Mouse (Mus musculus): ENCODE measurements around the gene Atp6v0c. TPM values are rescaled to one million over a fixed set of nuclear protein-coding genes. Genes with fewer than 3 reads are reported as not detected.

Gene Atp6v0c
- total and polyA plus RNA-seq, 3 experiments, result 58.4 to 515 (median 125) TPM

- no peak overlapping the region for H3K27ac ChIP-seq (ENCODE audit: control insufficient read depth, low read depth, low read length)
- H3K79me2 ChIP-seq (ENCODE audit: control insufficient read depth, insufficient read depth, low read length, poor library complexity), result peaks cover 33% of the 10 kb centered on the region
- H3K36me3 ChIP-seq (ENCODE audit: control insufficient read depth in 1 of 2, insufficient read depth in 2 of 2, low read length in 2 of 2), result peaks cover 4 to 12% of the 10 kb centered on the region in 2 experiments
- DNase-seq (ENCODE audit: low read depth, low spot score), result no peak
- H3K4me3 ChIP-seq (ENCODE audit: control insufficient read depth in 1 of 2, insufficient read depth in 1 of 2, low read depth in 2 of 2, low read length in 2 of 2), result no peak overlapping the region
- no peak overlapping the region for H3K9ac ChIP-seq (ENCODE audit: control insufficient read depth, low read depth, low read length, poor library complexity, severe bottlenecking)
- peaks cover 2 to 19% of the 10 kb centered on the region in 2 experiments; a peak in 3 of 4 replicates for H3K4me1 ChIP-seq (ENCODE audit: control insufficient read depth in 1 of 2, insufficient read depth in 2 of 2, low read length in 2 of 2)
- TF ChIP-seq MAFK (IDR thresholded peaks at IDR 0.05; ENCODE audit: borderline replicate concordance, low read depth, low read length) (no peak), GATA1 (IDR thresholded peaks at IDR 0.05; ENCODE audit: low read depth, low read length) (no peak), EP300 (IDR thresholded peaks at IDR 0.05; ENCODE audit: low read depth in 1 of 2, low read length in 2 of 2) (no peak), NELFE (IDR thresholded peaks at IDR 0.05; ENCODE audit: low read depth, low read length) (no peak), MAX (IDR thresholded peaks at IDR 0.05; ENCODE audit: low read length) (no peak), NRF1 (IDR thresholded peaks at IDR 0.05; ENCODE audit: insufficient read depth, low read depth, low read length, poor library complexity, severe bottlenecking) (no peak), CHD2 (IDR thresholded peaks at IDR 0.05; ENCODE audit: low read length) (no peak), E2F4 (IDR thresholded peaks at IDR 0.05; ENCODE audit: borderline replicate concordance, low read depth, low read length) (no peak), JUND (IDR thresholded peaks at IDR 0.05; ENCODE audit: low read depth, low read length) (no peak), USF2 (IDR thresholded peaks at IDR 0.05; ENCODE audit: borderline replicate concordance in 1 of 2, insufficient read depth in 1 of 2, low read depth in 1 of 2, low read length in 2 of 2) (no peak)
- H3K9me3 ChIP-seq (replicated peaks; ENCODE audit: insufficient read depth, low read length), result no peaks in the 10 kb centered on the region
- H3K27me3 ChIP-seq (ENCODE audit: control insufficient read depth in 1 of 2, insufficient read depth in 2 of 2, low read length in 2 of 2), result no peaks in the 10 kb centered on the region
These were observed 4.8 kb downstream of the Atp6v0c start for GRCm38 (mm10) chr17:24164566-24165259.

- Histone ChIP-seq H3K4me3 (ENCODE audit: control insufficient read depth in 1 of 2, insufficient read depth in 1 of 2, low read depth in 2 of 2, low read length in 2 of 2) (peak within 1 kb of the TSS; percentile 62 to 87), H3K9me3 (replicated peaks; ENCODE audit: insufficient read depth, low read length) (no peaks in the 10 kb centered on the region), H3K27ac (ENCODE audit: control insufficient read depth, low read depth, low read length) (peak within 1 kb of the TSS; percentile 66), H3K79me2 (ENCODE audit: control insufficient read depth, insufficient read depth, low read length, poor library complexity) (peaks cover 23% of the 10 kb centered on the region), H3K36me3 (ENCODE audit: control insufficient read depth in 1 of 2, insufficient read depth in 2 of 2, low read length in 2 of 2) (peaks cover 4 to 12% of the 10 kb centered on the region in 2 experiments), H3K4me1 (ENCODE audit: control insufficient read depth in 1 of 2, insufficient read depth in 2 of 2, low read length in 2 of 2) (peaks cover 2 to 19% of the 10 kb centered on the region in 2 experiments; a peak in 3 of 4 replicates), H3K9ac (ENCODE audit: control insufficient read depth, low read depth, low read length, poor library complexity, severe bottlenecking) (peak within 1 kb of the TSS; percentile 66), H3K27me3 (ENCODE audit: control insufficient read depth in 1 of 2, insufficient read depth in 2 of 2, low read length in 2 of 2) (no peaks in the 10 kb centered on the region)
- DNase-seq (ENCODE audit: low read depth, low spot score), result peak; percentile 96
- TF ChIP-seq NELFE (IDR thresholded peaks at IDR 0.05; ENCODE audit: low read depth, low read length), result peak; percentile 30; the same call in 1 of the 2 replicates
- no peak for TF ChIP-seq MEF2A (IDR thresholded peaks at IDR 0.05; ENCODE audit: extremely low read depth, insufficient replicate concordance, low read depth, low read length, poor library complexity, severe bottlenecking)
- TF ChIP-seq UBTF (IDR thresholded peaks at IDR 0.05; ENCODE audit: borderline replicate concordance, insufficient read depth, low read depth, low read length), result no peak
- peak; percentile 61 to 70; a peak in 3 of 4 replicates for TF ChIP-seq POLR2A (IDR thresholded peaks at IDR 0.05; ENCODE audit: control insufficient read depth in 1 of 2, insufficient read depth in 1 of 2, low read depth in 1 of 2, low read length in 2 of 2, poor library complexity in 1 of 2)
- TF ChIP-seq ETS1 (IDR thresholded peaks at IDR 0.05; ENCODE audit: low read depth, low read length), result peak; percentile 89
- no peak for TF ChIP-seq EP300 (IDR thresholded peaks at IDR 0.05; ENCODE audit: low read depth in 1 of 2, low read length in 2 of 2)
- TF ChIP-seq SIN3A (IDR thresholded peaks at IDR 0.05; ENCODE audit: low read length), result peak; percentile 96
- 0 out of 2 replicates have a peak, but pooled peaks have one; percentile 9 for TF ChIP-seq RCOR1 (IDR thresholded peaks at IDR 0.05; ENCODE audit: low read depth, low read length)
- TF ChIP-seq ZNF384 (IDR thresholded peaks at IDR 0.05; ENCODE audit: low read depth, low read length), result no peak
- peak; percentile 91; the same call in 1 of the 2 replicates for TF ChIP-seq POLR2AphosphoS5 (IDR thresholded peaks at IDR 0.05; ENCODE audit: borderline replicate concordance, low read depth, low read length)
- TF ChIP-seq MYC (IDR thresholded peaks at IDR 0.05; ENCODE audit: low read depth, low read length), result no peak
- TF ChIP-seq NRF1 (IDR thresholded peaks at IDR 0.05; ENCODE audit: insufficient read depth, low read depth, low read length, poor library complexity, severe bottlenecking), result no peak
- no peak for TF ChIP-seq GATA1 (IDR thresholded peaks at IDR 0.05; ENCODE audit: low read depth, low read length)
- no peak for TF ChIP-seq KAT2A (conservative IDR thresholded peaks at IDR 0.05; ENCODE audit: low read depth, low read length)
- peak; percentile 97 to 98 for TF ChIP-seq USF2 (IDR thresholded peaks at IDR 0.05; ENCODE audit: borderline replicate concordance in 1 of 2, insufficient read depth in 1 of 2, low read depth in 1 of 2, low read length in 2 of 2)
- TF ChIP-seq ZMIZ1 (IDR thresholded peaks at IDR 0.05; ENCODE audit: low read depth, low read length), result peak; percentile 88
- TF ChIP-seq MAFK (IDR thresholded peaks at IDR 0.05; ENCODE audit: borderline replicate concordance, low read depth, low read length), result no peak
- TF ChIP-seq JUND (IDR thresholded peaks at IDR 0.05; ENCODE audit: low read depth, low read length), result no peak
- no peak for TF ChIP-seq TBP (IDR thresholded peaks at IDR 0.05; ENCODE audit: low read depth, low read length)
- no peak for TF ChIP-seq ZKSCAN1 (IDR thresholded peaks at IDR 0.05; ENCODE audit: low read depth, low read length)
- no peak for TF ChIP-seq CHD1 (IDR thresholded peaks at IDR 0.05; ENCODE audit: low read depth, low read length)
- TF ChIP-seq ZC3H11A (IDR thresholded peaks at IDR 0.05; ENCODE audit: low read depth, low read length), result no peak
- peak; percentile 88 for TF ChIP-seq MXI1 (IDR thresholded peaks at IDR 0.05; ENCODE audit: low read depth, low read length)
These were observed 6.1 kb downstream of the Atp6v0c start, which contains the start of gene Amdhd2 for GRCm38 (mm10) chr17:24163176-24163962. Gene Amdhd2, minus strand, starts transcription at chr17:24163766.

All from MEL (cell line).